Mouse (Mus musculus) cerebellum, postnatal 36 days (tissue): ENCODE results near the gene Lingo3.
"Not testable (repeated sequence)": the region's sequence is repeated elsewhere in the genome, so short reads cannot be mapped to it uniquely, and the experiment has no call there.

ENCODE experiments used
- DNase-seq, 2 experiments: peaks; one replicate each; pipeline ENCODE4 v3.0.0; 2021 to 2022; ENCODE audit warnings: mixed read lengths in 2 of 2

The Lingo3 gene

GRCm38 (mm10) chr10:80843087-80843930 is 530 bp downstream of the Lingo3 start:
- DNase-seq = no peak

- no peak for DNase-seq
Observed at GRCm38 (mm10) chr10:80842334-80842733, 1.5 kb downstream of the Lingo3 start.

GRCm38 (mm10) chr10:80841685-80842084 is 2.2 kb downstream of the Lingo3 start:
- no peak for DNase-seq

- DNase-seq = no peak
Observed at GRCm38 (mm10) chr10:80839848-80840247, 4.0 kb downstream of the Lingo3 start.

GRCm38 (mm10) chr10:80838346-80838912 is 5.4 kb downstream of the Lingo3 start:
- DNase-seq = no peak

GRCm38 (mm10) chr10:80837827-80838226 is 6.0 kb downstream of the Lingo3 start:
- peak; percentile 68 to 73 for DNase-seq

GRCm38 (mm10) chr10:80836949-80837379 is 6.9 kb downstream of the Lingo3 start:
- peak in 1 of 2 experiments; percentile 51 for DNase-seq

- DNase-seq = no peak
Observed at GRCm38 (mm10) chr10:80835617-80836016, 8.2 kb downstream of the Lingo3 start.

- DNase-seq = no peak
Observed at GRCm38 (mm10) chr10:80832818-80833217, 11.0 kb downstream of the Lingo3 start.

GRCm38 (mm10) chr10:80831136-80831535 is 12.7 kb downstream of the Lingo3 start:
- DNase-seq = no peak

- no peak for DNase-seq
Observed at GRCm38 (mm10) chr10:80829359-80830278, 14.2 kb downstream of the Lingo3 start.

GRCm38 (mm10) chr10:80828587-80828986 is 15.3 kb downstream of the Lingo3 start:
- DNase-seq = not testable (repeated sequence)

- no peak for DNase-seq
Observed at GRCm38 (mm10) chr10:80827870-80828420, 15.9 kb downstream of the Lingo3 start.

GRCm38 (mm10) chr10:80827063-80827869 is 16.6 kb downstream of the Lingo3 start:
- DNase-seq = no peak

- peak; percentile 96 to 98 for DNase-seq
Observed at GRCm38 (mm10) chr10:80826151-80827062, 17.4 kb downstream of the Lingo3 start, which contains the start of gene Oaz1. TSS of gene Oaz1 (plus strand) at chr10:80826656.

- DNase-seq = no peak
Observed at GRCm38 (mm10) chr10:80824827-80825226, 19.0 kb downstream of the Lingo3 start.

GRCm38 (mm10) chr10:80823847-80824643 is 19.8 kb downstream of the Lingo3 start:
- no peak for DNase-seq

- DNase-seq = no peak
Observed at GRCm38 (mm10) chr10:80823316-80823715, 20.5 kb downstream of the Lingo3 start.

GRCm38 (mm10) chr10:80822528-80822927 is 21.3 kb downstream of the Lingo3 start:
- DNase-seq = no peak

- DNase-seq = peak in 1 of 2 experiments; percentile 56
Observed at GRCm38 (mm10) chr10:80821991-80822390, 21.8 kb downstream of the Lingo3 start.
